Mouse (Mus musculus) gonadal fat pad, adult 2 months (tissue): Measurements from ENCODE around the gene Ms4a4b. TPM values are rescaled to one million over a fixed set of nuclear protein-coding genes. Genes with fewer than 3 reads are reported as not detected.
"Not testable (repeated sequence)": the region's sequence is repeated elsewhere in the genome, so short reads cannot be mapped to it uniquely, and the experiment has no call there.

ENCODE experiments used
- DNase-seq: peaks from one replicate; pipeline ENCODE4 v3.0.0-alpha.2; 2012; ENCODE audit warnings: low read depth
- polyA plus RNA-seq: library from polyadenylated mRNA; depleted of rRNA; stranded (reverse); fragments of >200 nt; gene quantifications from 2 replicates; pipeline ENCODE4 v1.2.3, GENCODE M21; 2012; rRNA removed

Ms4a4b gene
- polyA plus RNA-seq, 1 experiment: 1.8 TPM

- DNase-seq: no peak
These were observed 42.4 kb downstream of the Ms4a4b start, which contains the start of gene Gm8369 for GRCm38 (mm10) chr19:11485746-11486145. Gm8369 (plus strand) TSS chr19:11485938.

- DNase-seq: no peak
These were observed 43.2 kb downstream of the Ms4a4b start for GRCm38 (mm10) chr19:11486599-11486998.

GRCm38 (mm10) chr19:11491406-11492189 is 48.2 kb downstream of the Ms4a4b start:
- DNase-seq: no peak

DNA sequence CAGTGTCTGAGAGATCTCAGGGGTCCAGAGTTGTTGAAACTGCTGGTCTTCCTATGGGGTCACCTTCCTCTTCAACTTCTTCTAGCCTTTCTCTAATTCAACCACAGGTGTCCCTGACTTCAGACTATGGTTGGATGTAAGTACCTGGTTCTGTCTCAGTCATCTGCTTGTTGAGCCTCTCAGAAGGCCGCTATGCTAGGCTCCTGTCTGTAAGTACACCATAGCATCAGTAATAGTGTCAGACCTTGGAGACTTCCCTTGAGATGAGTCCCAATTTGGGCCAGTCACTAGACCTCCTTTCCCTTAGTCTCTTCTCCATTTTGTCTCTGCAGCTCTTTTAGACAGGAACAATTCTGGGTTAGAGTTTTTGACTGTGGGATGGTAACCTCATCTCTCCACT is 49.3 kb downstream of the Ms4a4b start:
- no peak for DNase-seq

DNA sequence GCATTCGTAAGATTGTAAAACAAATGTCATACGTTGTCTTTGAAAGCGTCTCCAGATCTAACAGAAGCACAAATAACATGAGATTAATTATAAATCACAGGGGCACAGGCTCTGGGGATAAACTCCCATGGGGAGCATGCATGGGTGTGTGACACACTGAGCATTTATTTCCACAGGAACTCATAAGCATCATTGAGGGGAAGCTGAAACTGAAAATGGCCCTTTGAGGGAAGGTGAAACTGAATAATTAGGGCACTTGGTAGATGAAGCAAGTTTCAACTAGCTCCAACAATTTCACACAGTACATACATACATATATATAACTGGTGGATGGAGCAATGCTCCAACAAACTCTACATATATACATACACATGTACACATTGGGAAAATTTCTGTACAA is 51.2 kb downstream of the Ms4a4b start:
- DNase-seq: no peak

DNA sequence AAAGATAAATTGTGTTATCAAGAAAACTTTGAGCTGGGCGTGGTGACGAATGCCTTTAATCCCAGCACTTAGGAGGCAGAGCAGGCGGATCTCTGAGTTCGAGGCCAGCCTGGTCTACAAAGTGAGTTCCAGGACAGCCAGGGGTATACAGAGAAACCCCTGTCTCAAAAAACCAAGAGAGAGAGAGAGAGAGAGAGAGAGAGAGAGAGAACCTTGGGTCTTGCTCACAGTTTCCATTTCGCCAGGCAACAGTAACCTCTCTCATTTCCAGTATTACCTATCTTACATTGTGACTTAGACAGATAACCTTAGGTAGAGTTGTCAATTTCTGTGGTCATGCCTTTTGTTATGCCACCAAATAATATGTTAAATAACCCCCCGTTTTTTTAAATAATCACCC is 53.0 kb downstream of the Ms4a4b start:
- no peak for DNase-seq

DNA sequence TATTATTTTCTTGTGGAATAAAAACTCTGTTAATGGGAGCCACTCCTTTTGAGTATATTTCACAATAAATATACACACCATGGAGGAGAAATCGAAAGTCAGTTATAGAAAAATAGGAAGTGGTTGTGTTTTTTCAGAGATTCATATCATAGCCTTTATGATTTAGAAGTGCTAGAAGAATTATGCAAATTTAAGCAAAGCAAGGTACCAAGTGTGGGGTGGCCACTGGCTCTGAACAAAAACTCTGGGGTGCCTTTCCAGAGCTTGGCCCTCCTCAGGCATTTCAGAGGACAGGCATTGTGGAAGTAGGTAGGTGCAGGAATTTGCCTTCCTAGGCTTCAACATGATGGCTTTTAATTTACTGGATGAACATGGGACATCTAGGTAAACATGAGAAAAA is 53.9 kb downstream of the Ms4a4b start:
- DNase-seq: not testable (repeated sequence)

- no peak for DNase-seq
These were observed 57.4 kb downstream of the Ms4a4b start for GRCm38 (mm10) chr19:11500796-11501195.

DNA sequence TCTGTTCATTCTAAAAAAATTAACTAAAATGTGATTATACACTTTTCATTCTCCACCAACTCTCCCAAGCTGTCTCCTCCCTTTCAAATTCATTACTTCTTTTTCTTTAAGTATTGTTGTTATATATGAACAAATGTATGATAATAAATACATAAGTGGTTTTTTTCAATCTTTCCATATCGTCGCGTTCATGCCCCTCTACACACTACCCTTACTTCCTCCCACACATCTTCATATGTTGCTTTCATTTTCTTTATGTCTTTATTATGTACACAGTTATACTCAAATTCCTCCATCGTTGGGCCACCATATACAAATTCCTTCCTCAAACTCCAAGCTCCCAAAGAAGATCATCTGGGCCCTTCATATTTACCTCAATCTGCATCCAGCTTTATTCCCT is 58.0 kb downstream of the Ms4a4b start:
- no peak for DNase-seq

DNA sequence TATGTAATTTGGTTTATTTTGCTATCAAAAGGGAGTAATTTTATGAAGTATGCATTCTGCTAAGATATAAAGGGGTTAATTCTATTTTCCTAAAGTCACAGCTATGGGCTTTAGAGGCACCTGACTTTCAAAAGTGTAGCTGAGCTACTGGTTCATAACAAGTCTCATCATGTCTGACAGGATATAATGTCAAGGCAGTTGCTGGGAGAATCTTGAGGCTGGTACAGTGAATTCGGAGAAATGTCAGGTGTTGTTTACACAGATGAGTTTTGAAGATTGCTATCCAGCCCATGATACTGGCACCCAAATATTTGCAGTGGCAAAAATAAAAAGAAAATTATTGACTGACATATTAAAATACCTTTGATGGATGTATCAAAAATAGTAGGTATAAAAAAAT is 61.5 kb downstream of the Ms4a4b start:
- no peak for DNase-seq

DNA sequence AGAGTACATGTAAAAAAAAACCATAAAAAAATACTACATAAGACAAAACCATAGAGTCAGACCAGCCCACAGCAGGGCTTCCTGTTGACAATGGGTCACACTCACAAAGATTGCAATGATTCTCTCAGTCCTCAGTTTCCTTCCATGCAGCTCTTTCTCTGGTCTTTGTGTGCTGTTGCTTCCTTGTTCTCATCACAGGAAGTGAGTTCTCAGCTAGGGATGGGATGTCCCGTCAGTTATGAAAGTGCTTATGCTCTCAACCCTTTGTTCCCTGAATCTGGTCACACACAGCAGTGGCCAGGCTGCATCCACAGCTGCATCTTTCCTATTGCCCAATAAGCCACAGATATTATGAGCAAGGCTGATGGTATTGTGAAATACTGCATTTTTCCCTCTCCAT is 70.1 kb downstream of the Ms4a4b start:
- no peak for DNase-seq

DNA sequence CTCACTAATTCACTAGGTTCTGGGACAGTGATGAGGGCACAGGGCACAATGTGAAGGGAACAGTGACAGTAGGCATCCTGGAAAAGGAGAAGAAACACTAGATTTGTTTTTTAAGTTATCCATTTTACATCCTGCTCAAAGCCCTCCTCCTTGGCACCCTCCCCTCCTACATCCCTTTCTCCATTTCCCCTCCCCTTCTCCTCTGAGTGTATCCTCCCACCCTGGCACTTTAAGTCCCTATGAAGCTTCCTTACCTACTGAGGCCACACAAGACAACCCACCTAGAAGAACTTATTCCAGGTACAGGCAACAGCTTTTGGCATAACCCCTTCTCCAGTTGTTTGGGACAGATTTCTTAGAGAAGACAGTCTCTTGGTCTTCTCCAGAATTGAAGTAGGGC is 72.9 kb downstream of the Ms4a4b start, which contains the start of gene Ms4a6b:
Gene Ms4a6b, plus strand, starts transcription at position 267 of the 400 bp plus-strand sequence.
- no peak for DNase-seq

Other genes with a start within 250 kb of the Ms4a4b start
- gene Ms4a13, start 246.8 kb upstream of the Ms4a4b start, polyA plus RNA-seq: 0.11 and 0.37 TPM in 2 replicates
- not detected in 2 replicates for gene Ms4a12, start 211.1 kb upstream of the Ms4a4b start, polyA plus RNA-seq
- 0.20 and 0.26 TPM in 2 replicates for gene Ms4a1, start 177.3 kb upstream of the Ms4a4b start, polyA plus RNA-seq
- 0.22 and 1.2 TPM in 2 replicates for gene Ms4a5, start 159.7 kb upstream of the Ms4a4b start, polyA plus RNA-seq
- 1.0 and 1.1 TPM in 2 replicates for gene Ms4a14, start 129.1 kb upstream of the Ms4a4b start, polyA plus RNA-seq
- gene Ms4a7, start 107.4 kb upstream of the Ms4a4b start, polyA plus RNA-seq: 3.4 and 4.2 TPM in 2 replicates
- gene Ms4a4a, start 68.0 kb upstream of the Ms4a4b start, polyA plus RNA-seq: 1.1 and 1.2 TPM in 2 replicates
- 0.51 and 1.3 TPM in 2 replicates for gene Ms4a4c, start 38.8 kb upstream of the Ms4a4b start, polyA plus RNA-seq
- 5.4 and 6.0 TPM in 2 replicates for gene Ms4a6c, start 25.8 kb downstream of the Ms4a4b start, polyA plus RNA-seq
- gene Gm8369, start 42.4 kb downstream of the Ms4a4b start, polyA plus RNA-seq: 0.18 and 0.34 TPM in 2 replicates
- 6.3 and 7.7 TPM in 2 replicates for gene Ms4a6b, start 73.0 kb downstream of the Ms4a4b start, polyA plus RNA-seq
- gene Ms4a4d, start 93.2 kb downstream of the Ms4a4b start, polyA plus RNA-seq: 14.1 and 14.6 TPM in 2 replicates
- gene Ms4a6d, start 161.3 kb downstream of the Ms4a4b start, polyA plus RNA-seq: 3.0 and 6.3 TPM in 2 replicates
- gene Ms4a2, start 180.2 kb downstream of the Ms4a4b start, polyA plus RNA-seq: not detected in 2 replicates
- not detected in 2 replicates for gene Ms4a3, start 197.3 kb downstream of the Ms4a4b start, polyA plus RNA-seq
- gene Oosp2, start 217.0 kb downstream of the Ms4a4b start, polyA plus RNA-seq: not detected in 2 replicates
- gene Oosp1, start 247.6 kb downstream of the Ms4a4b start, polyA plus RNA-seq: not detected in 2 replicates